Mouse (Mus musculus) neutrophil, adult 59 days (primary cell): ENCODE results near the gene Il3ra. TPM values are rescaled to one million over a fixed set of nuclear protein-coding genes. Genes with fewer than 3 reads are reported as not detected.

ENCODE experiments used
- total RNA-seq, 2 experiments: library from RNA; stranded (reverse); gene quantifications; 1 replicate in 1 of 2; 2 replicates in 1 of 2; pipeline ENCODE4 v1.2.4; 2023

Gene Il3ra
- 10 to 100 TPM; 33.2 to 34.4 TPM for total RNA-seq

GRCm38 (mm10) chr14:14345948-14346812, at the start of gene Il3ra:
Il3ra (plus strand) TSS chr14:14346275.

GRCm38 (mm10) chr14:14322528-14322927, 23.5 kb upstream of the Il3ra start, which contains the start of gene Olfr31:
Olfr31 (plus strand) TSS chr14:14322828.

GRCm38 (mm10) chr14:14400998-14401397, 54.9 kb downstream of the Il3ra start, which contains the start of gene Olfr721-ps1:
Olfr721-ps1 (plus strand) TSS chr14:14401298.

Other genes starting within 250 kb of the Il3ra start
- gene Psmd6, start 225.3 kb upstream of the Il3ra start, total RNA-seq, result 10 to 100 TPM; 64.1 to 69.9 TPM
- not detected for gene Olfr720, start 159.4 kb upstream of the Il3ra start, total RNA-seq
- not detected for gene Olfr31, start 23.4 kb upstream of the Il3ra start, total RNA-seq
- gene Olfr721-ps1, start 55.0 kb downstream of the Il3ra start, total RNA-seq, result not detected